Mouse (Mus musculus) gastrocnemius, postnatal 25 days (tissue): ENCODE measurements around the gene Ctsc. TPM values are rescaled to one million over a fixed set of nuclear protein-coding genes. Genes with fewer than 3 reads are reported as not detected.

Experiments used
- DNase-seq: peaks from one replicate; pipeline ENCODE4 v3.0.0; 2022
- total RNA-seq, 2 experiments: library from RNA; stranded (reverse); gene quantifications; 1 replicate in 1 of 2; 2 replicates in 1 of 2; pipeline ENCODE4 v1.2.3; 2021

Gene Ctsc
- total RNA-seq, 2 experiments from 2014 or later, result 33.0 to 36.9 TPM

DNA sequence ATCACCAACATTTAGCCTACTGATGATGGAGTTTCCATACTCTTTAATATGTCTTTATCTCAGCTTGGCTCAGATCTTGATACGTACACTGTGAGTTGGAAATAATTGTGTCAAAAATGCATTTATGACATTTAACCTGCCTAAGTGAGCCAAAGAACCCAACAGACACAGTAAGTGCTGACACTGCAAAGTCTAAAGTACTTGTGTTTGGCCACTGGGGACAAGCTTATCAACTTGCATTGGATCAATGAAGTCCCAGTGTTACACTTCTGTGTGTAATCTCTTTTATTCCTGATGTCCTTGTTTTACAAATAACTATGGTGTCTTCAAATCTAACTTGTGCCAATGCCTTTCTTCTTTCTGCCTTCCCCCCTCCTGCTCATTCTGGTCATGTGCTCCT is 18.1 kb downstream of the Ctsc start:
- DNase-seq, result no peak

DNA sequence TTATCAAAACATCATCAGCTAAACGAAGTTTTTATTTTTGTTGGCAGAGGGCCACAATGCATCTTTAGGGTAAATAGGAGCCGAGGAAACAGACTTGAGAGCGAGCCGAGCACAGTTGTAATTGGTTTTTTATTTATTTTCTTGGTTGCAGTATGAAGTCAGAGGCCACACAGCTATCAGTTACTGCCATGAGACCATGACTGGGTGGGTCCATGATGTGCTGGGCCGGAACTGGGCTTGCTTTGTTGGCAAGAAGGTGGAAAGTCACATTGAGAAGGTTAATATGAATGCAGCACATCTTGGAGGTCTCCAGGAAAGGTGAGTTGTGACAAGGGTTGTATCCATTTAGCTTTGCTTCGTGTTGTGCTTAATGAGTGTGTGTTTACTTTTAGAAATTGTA is 19.0 kb downstream of the Ctsc start:
- DNase-seq, result no peak

GRCm38 (mm10) chr7:88305750-88306149 is 27.9 kb downstream of the Ctsc start:
- DNase-seq, result no peak

DNA sequence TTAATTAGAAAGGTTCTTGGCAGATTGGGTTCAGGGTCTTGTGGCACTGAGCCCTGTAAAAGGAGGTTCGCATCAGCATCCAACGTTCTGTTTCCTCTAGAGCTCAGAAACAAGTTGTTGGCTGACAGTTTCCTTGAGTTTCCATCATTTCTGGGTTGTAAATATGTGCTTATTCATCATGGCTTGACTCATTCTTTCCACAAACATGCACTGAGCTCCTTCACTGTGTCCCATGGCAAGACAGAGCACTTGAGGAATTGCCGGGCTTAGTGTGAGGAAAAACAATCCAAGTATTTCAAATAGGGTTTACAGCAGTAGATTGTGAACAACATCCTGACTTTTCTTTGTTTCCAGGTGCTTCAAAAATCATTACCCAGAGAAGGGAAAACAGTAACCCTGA is 28.8 kb downstream of the Ctsc start:
- no peak for DNase-seq

- DNase-seq, result no peak
Measured at GRCm38 (mm10) chr7:88310398-88311180, 32.7 kb downstream of the Ctsc start.

DNA sequence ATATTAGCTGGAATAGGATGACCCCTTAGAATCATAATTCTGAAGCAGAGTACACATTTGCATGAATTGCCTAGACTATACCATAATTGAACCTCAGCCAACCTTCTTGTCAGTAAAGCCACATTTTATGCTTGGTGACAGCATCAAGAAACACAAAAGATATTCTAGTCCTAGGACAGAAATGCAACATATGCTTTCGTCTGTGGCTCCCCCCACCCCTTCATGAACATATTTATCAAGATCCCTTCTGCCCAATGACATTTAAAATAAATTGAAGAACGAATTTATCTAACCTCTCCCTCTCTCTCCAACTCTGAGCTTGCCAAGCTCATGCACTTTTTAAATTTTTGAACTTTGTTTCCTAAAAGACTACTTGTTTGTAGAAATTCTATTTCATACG is 38.5 kb downstream of the Ctsc start:
- no peak for DNase-seq

DNA sequence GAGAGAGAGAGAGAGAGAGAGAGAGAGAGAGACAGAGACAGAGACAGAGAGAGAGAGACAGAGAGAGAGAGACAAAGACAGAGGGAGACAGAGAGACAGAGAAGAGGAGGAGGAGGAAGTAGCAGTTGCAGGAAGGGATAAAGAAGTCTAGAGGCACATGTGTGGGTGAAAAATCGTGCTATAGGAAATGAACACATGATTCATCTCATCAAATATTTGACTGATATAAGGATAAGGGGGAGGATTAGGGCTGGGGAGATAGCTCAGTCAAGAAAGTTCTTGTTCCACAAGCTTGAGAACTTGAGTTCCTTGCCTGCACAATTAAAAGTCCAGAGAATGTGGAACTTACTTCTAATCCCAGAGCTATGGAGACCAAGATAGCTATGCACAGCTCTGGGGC is 40.6 kb downstream of the Ctsc start:
- DNase-seq, result no peak

DNA sequence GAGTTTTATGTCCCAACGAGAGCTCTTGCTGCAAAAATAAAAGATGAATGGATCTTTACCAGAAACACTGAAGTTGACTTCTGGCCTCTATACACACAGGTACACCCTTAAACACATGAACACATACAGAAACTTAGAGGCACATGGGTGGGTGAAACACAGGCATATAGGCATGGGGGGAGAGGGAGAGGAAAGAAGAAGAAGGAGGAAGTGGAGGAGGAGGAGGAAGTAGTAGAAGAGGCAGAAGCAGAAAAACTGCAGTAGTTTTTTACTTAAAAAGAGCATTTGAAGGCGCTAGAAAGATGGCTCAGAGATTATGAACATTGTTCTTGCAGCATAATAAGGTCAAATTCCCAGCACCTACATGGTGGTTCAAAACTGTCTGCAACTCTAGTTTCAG is 41.0 kb downstream of the Ctsc start:
- DNase-seq, result no peak

DNA sequence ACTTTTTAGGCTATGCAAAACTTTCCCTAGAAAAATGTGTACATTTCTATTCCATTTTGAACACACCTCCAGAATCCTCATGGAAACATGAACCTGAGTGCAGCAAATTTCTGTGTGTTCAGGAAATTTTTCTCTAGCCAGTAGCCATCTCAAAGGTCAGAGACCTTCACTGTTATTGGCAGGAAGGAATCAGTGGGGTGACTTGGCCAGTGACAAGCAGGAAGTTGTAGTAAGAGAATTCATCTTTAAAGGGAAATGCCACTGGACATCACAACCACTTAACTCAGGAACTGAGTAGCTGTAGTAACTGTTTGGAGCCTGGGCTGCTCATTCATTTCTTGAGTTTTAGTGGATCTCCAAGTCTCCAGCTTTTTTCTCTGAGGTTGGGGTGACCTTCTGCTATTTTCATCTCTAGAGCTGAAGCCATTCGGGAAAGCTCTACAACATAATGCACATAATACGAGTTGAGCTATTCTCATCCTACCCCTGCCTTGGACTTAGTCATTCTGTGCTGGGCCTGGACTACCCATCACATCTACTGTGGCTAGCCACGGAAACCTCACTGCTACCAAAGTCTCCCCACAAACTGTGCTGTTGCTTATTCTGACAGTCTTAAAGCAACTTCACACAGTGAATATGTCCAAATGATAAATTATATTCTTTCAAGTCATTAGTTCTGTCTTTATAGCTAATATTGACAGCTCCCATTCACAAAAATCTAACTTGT is 41.7 kb downstream of the Ctsc start:
- no peak for DNase-seq

- DNase-seq, result no peak
Measured at GRCm38 (mm10) chr7:88320628-88321336, 42.9 kb downstream of the Ctsc start.

GRCm38 (mm10) chr7:88322431-88322830 is 44.5 kb downstream of the Ctsc start:
- DNase-seq, result no peak

GRCm38 (mm10) chr7:88327495-88327894 is 49.6 kb downstream of the Ctsc start:
- no peak for DNase-seq

GRCm38 (mm10) chr7:88343828-88344227 is 65.9 kb downstream of the Ctsc start:
- no peak for DNase-seq

- DNase-seq, result no peak
Measured at GRCm38 (mm10) chr7:88346035-88346434, 68.2 kb downstream of the Ctsc start.

- DNase-seq, result no peak
Measured at GRCm38 (mm10) chr7:88356871-88357776, 79.2 kb downstream of the Ctsc start.

DNA sequence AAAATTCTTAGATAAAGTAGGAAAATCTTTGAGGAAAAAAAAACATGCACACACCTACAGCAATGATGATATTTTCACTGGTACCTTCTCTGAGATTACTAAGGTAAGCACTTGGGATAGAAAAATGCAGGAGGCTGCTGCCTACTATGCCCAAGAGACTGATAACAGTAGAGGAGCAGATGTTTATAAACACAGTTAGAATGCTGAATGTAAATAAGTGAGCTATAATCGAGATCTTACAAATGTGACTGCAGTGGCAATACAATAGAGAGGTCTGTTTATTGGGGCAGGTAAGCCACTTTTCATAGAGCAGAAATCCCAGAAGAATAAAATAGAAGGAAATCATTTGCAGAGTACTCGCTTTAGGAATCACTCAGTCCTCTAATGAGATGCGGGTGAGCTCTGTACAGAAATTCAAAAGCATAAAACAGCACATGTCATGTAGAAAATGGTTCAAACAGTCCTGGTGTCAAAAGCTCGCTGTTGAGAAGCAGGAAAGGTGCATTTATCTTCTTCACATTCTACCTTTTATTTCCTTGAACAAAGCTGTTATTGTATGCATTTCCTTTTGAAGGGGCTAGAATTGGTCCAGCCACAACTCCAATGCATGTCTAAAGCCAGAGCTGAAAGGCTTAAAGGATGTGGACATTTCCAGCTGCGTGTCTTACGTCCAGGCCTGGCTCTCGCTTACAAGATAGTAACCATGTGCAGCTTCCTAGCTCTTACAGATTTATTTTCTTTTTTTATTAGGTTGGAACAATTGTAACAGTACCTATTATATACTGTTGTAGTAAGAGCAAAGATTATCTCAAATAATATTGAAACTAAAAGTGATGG is 80.4 kb downstream of the Ctsc start:
- no peak for DNase-seq

Other genes starting within 250 kb of the Ctsc start
- under 1 TPM; 0.18 to 0.32 TPM for gene Rab38, start 152.2 kb downstream of the Ctsc start, total RNA-seq